Mouse (Mus musculus) stomach, embryonic 16.5 days (tissue): ENCODE measurements around the gene Srp68. TPM values are rescaled to one million over a fixed set of nuclear protein-coding genes. Genes with fewer than 3 reads are reported as not detected.

Experiments used
- ATAC-seq: fragments of 200-750 bp; cut with Nextera tagmentation; 2 replicates; pipeline ENCODE4 v1.8.0; 2017; ENCODE audit warnings: moderate number of reproducible peaks, moderate TSS enrichment; ENCODE audit not compliant: insufficient read depth, low FRiP score
- H3K27ac ChIP-seq: fragments of 300-500 bp; sonication (generic); 2 replicates; pipeline ENCODE4 v1.5.1; 2014; ENCODE audit warnings: low read length
- H3K27me3 ChIP-seq: fragments of 300-500 bp; sonication (generic); 2 replicates; pipeline ENCODE4 v1.6.1; 2014; ENCODE audit warnings: low read length, control low read depth, mixed read lengths; ENCODE audit not compliant: control insufficient read depth, insufficient read depth
- H3K36me3 ChIP-seq: fragments of 300-500 bp; sonication (generic); 2 replicates; pipeline ENCODE4 v1.6.1; 2014; ENCODE audit warnings: low read length; ENCODE audit not compliant: control insufficient read depth, insufficient read depth
- H3K4me1 ChIP-seq: fragments of 300-500 bp; sonication (generic); 2 replicates; pipeline ENCODE4 v1.6.1; 2014; ENCODE audit warnings: low read length, control low read depth, mixed read lengths; ENCODE audit not compliant: control insufficient read depth, insufficient read depth
- H3K4me2 ChIP-seq: fragments of 300-500 bp; sonication (generic); 2 replicates; pipeline ENCODE4 v1.6.1; 2014; ENCODE audit warnings: low read depth, low read length, mixed read lengths
- H3K4me3 ChIP-seq: fragments of 300-500 bp; sonication (generic); replicated peaks from 2 replicates; pipeline ENCODE4 v1.5.1; 2014; ENCODE audit warnings: mild to moderate bottlenecking, low read length
- H3K9ac ChIP-seq: fragments of 300-500 bp; sonication (generic); 2 replicates; pipeline ENCODE4 v1.6.1; 2014; ENCODE audit warnings: low read length
- H3K9me3 ChIP-seq: fragments of 300-500 bp; sonication (generic); replicated peaks from 2 replicates; pipeline ENCODE4 v1.6.1; 2016; ENCODE audit warnings: low read length, control low read depth; ENCODE audit not compliant: control insufficient read depth
- WGBS: fragments of 180-500 bp; shearing (Covaris S2); extraction: QIAGEN DNeasy Blood & Tissue Kit; methylation state at CpG from one replicate; pipeline ENCODE4 v1.1.7; 2014; 5-methylcytosine and 5-hydroxymethylcytosine counted together
- polyA plus RNA-seq: library from polyadenylated mRNA; unstranded; fragments of >200 nt; fragmentation: Nextera tagmentation; extraction: Ambion mirVana; gene quantifications from 2 replicates; pipeline ENCODE4 v1.2.1, GENCODE M21; 2015

Gene Srp68
- polyA plus RNA-seq, 1 experiment from 2014 or later = 89.4 TPM

- Histone ChIP-seq H3K27me3 (no peaks in the 10 kb centered on the region), H3K4me3 (peak overlapping the region; percentile 71), H3K36me3 (peaks cover 25% of the 10 kb centered on the region; the same call in 1 of the 2 replicates), H3K9ac (peak overlapping the region; percentile 90), H3K27ac (peak overlapping the region; percentile 33; the same call in 1 of the 2 replicates), H3K4me1 (peaks cover 7% of the 10 kb centered on the region), H3K9me3 (no peaks in the 10 kb centered on the region), H3K4me2 (peak overlapping the region; percentile 87)
- peak; percentile 94 for ATAC-seq
- WGBS = 1% methylated on average over 53 of the region's 53 CpGs
These were observed 32.3 kb upstream of the Srp68 start for GRCm38 (mm10) chr11:116306126-116306982.

GRCm38 (mm10) chr11:116305423-116305822 is 31.4 kb upstream of the Srp68 start:
- Histone ChIP-seq H3K4me2 (peak overlapping the region; percentile 87), H3K4me3 (peak overlapping the region; percentile 71), H3K27ac (no peak overlapping the region), H3K36me3 (peaks cover 26% of the 10 kb centered on the region), H3K4me1 (peaks cover 4% of the 10 kb centered on the region), H3K9ac (no peak overlapping the region), H3K27me3 (no peaks in the 10 kb centered on the region), H3K9me3 (no peaks in the 10 kb centered on the region)
- no peak for ATAC-seq
- WGBS = 94% methylated on average over 2 of the region's 2 CpGs

- ATAC-seq = no peak
- H3K9me3 ChIP-seq = no peaks in the 10 kb centered on the region
- H3K4me3 ChIP-seq = no peak overlapping the region
- WGBS = 94% methylated on average over 6 of the region's 6 CpGs
- no peak overlapping the region for H3K4me2 ChIP-seq
- peaks cover 7% of the 10 kb centered on the region for H3K4me1 ChIP-seq
- peaks cover 21% of the 10 kb centered on the region for H3K36me3 ChIP-seq
- no peaks in the 10 kb centered on the region for H3K27me3 ChIP-seq
- H3K9ac ChIP-seq = no peak overlapping the region
- H3K27ac ChIP-seq = no peak overlapping the region
These were observed 24.6 kb upstream of the Srp68 start for GRCm38 (mm10) chr11:116298621-116299020.

- Histone ChIP-seq H3K27ac (no peak overlapping the region), H3K4me3 (no peak overlapping the region), H3K27me3 (no peaks in the 10 kb centered on the region), H3K9me3 (no peaks in the 10 kb centered on the region), H3K4me2 (no peak overlapping the region), H3K9ac (no peak overlapping the region), H3K4me1 (peaks cover 7% of the 10 kb centered on the region), H3K36me3 (peaks cover 17% of the 10 kb centered on the region)
- WGBS = 90% methylated on average over 11 of the region's 11 CpGs
- ATAC-seq = no peak
These were observed 24.2 kb upstream of the Srp68 start for GRCm38 (mm10) chr11:116298221-116298620.

GRCm38 (mm10) chr11:116297017-116297416 is 23.0 kb upstream of the Srp68 start:
- H3K4me1 ChIP-seq = peaks cover 7% of the 10 kb centered on the region
- 51% methylated on average over 3 of the region's 3 CpGs for WGBS
- H3K9me3 ChIP-seq = no peaks in the 10 kb centered on the region
- no peak overlapping the region for H3K4me2 ChIP-seq
- no peak overlapping the region for H3K9ac ChIP-seq
- no peak overlapping the region for H3K4me3 ChIP-seq
- H3K27ac ChIP-seq = no peak overlapping the region
- no peaks in the 10 kb centered on the region for H3K27me3 ChIP-seq
- ATAC-seq = no peak
- H3K36me3 ChIP-seq = peaks cover 8% of the 10 kb centered on the region

- no peak overlapping the region for H3K27ac ChIP-seq
- no peak for ATAC-seq
- H3K9me3 ChIP-seq = no peaks in the 10 kb centered on the region
- H3K4me2 ChIP-seq = no peak overlapping the region
- peaks cover 8% of the 10 kb centered on the region; the same call in 1 of the 2 replicates for H3K36me3 ChIP-seq
- 86% methylated on average over 8 of the region's 8 CpGs for WGBS
- peaks cover 7% of the 10 kb centered on the region for H3K4me1 ChIP-seq
- no peak overlapping the region for H3K9ac ChIP-seq
- H3K4me3 ChIP-seq = no peak overlapping the region
- no peaks in the 10 kb centered on the region for H3K27me3 ChIP-seq
These were observed 22.2 kb upstream of the Srp68 start for GRCm38 (mm10) chr11:116296191-116296734.

- Histone ChIP-seq H3K36me3 (peaks cover 1% of the 10 kb centered on the region; the same call in 1 of the 2 replicates), H3K4me3 (no peak overlapping the region), H3K9ac (peak overlapping the region; percentile 35; the same call in 1 of the 2 replicates), H3K27me3 (no peaks in the 10 kb centered on the region), H3K27ac (no peak overlapping the region), H3K9me3 (no peaks in the 10 kb centered on the region), H3K4me2 (no peak overlapping the region), H3K4me1 (peaks cover 15% of the 10 kb centered on the region)
- peak; percentile 39; the same call in 1 of the 2 replicates for ATAC-seq
- 27% methylated on average over 5 of the region's 5 CpGs for WGBS
These were observed 20.3 kb upstream of the Srp68 start for GRCm38 (mm10) chr11:116294319-116294718.

- peaks cover 15% of the 10 kb centered on the region for H3K4me1 ChIP-seq
- no peak overlapping the region for H3K4me2 ChIP-seq
- H3K9me3 ChIP-seq = no peaks in the 10 kb centered on the region
- H3K4me3 ChIP-seq = no peak overlapping the region
- 74% methylated on average over 12 of the region's 12 CpGs for WGBS
- peaks cover 4% of the 10 kb centered on the region; the same call in 1 of the 2 replicates for H3K36me3 ChIP-seq
- no peak overlapping the region for H3K27ac ChIP-seq
- peak overlapping the region; percentile 35; the same call in 1 of the 2 replicates for H3K9ac ChIP-seq
- ATAC-seq = no peak
- no peaks in the 10 kb centered on the region for H3K27me3 ChIP-seq
These were observed 19.6 kb upstream of the Srp68 start for GRCm38 (mm10) chr11:116293538-116294137.

- Histone ChIP-seq H3K27ac (no peak overlapping the region), H3K36me3 (peaks cover 5% of the 10 kb centered on the region; the same call in 1 of the 2 replicates), H3K27me3 (no peaks in the 10 kb centered on the region), H3K9ac (no peak overlapping the region), H3K4me3 (no peak overlapping the region), H3K4me2 (no peak overlapping the region), H3K9me3 (no peaks in the 10 kb centered on the region), H3K4me1 (peaks cover 17% of the 10 kb centered on the region)
- WGBS = 92% methylated on average over 13 of the region's 13 CpGs
- no peak for ATAC-seq
These were observed 18.4 kb upstream of the Srp68 start for GRCm38 (mm10) chr11:116292401-116292800.
